Mouse (Mus musculus): Measurements from ENCODE around the gene Eml3. TPM values are rescaled to one million over a fixed set of nuclear protein-coding genes. Genes with fewer than 3 reads are reported as not detected.

Gene Eml3
- polyA plus RNA-seq, 1 experiment = 28.2 TPM

DNA sequence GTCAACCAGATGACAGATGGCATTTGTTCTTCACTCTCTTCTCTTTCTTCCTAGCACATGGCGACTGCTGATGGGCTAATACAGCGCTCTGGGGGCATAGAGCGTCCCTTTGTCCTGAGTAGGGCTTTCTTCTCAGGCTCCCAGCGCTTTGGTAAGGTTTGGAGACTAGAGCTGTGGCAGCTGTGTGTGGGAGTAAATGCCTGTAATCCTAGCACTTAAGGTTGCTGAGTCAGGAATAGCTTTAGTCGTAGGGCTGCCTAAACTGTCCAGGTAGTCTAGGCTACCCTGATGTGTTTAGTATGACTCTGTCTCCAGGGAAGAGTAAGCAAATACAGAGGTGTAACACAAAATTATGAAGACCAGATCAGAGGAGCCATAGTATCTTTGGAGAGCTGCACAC is 17.5 kb upstream of the Eml3 start:
- Histone ChIP-seq H3K4me1 (ENCODE audit: control insufficient read depth, insufficient read depth, low read length) (no peaks in the 10 kb centered on the region), H3K4me3 (ENCODE audit: insufficient read depth, low read length) (no peak overlapping the region), H3K27ac (ENCODE audit: insufficient read depth, low read length) (no peak overlapping the region)
- no peak for TF ChIP-seq POLR2A (IDR thresholded peaks at IDR 0.05; ENCODE audit: low read depth, low read length)
- TF ChIP-seq CTCF (IDR thresholded peaks at IDR 0.05; ENCODE audit: borderline replicate concordance, insufficient read depth, low read length) = no peak

DNA sequence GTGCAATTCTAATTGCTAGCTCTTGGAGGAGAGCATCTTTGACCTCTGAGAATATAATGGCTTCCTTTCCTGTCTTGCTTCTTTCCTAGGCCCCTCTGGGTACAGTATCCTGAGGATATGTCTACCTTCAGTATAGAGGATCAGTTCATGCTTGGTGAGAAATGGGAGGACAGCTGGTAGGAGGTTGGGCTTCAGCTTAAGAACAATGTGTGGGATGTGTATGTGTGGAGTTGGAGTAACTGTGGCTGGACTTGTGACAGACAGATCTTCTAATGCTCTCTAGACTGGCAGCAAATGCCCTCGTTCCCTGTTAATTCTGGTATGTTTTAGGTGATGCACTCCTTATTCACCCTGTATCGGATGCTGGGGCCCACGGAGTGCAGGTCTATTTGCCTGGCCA is 15.1 kb upstream of the Eml3 start:
- Histone ChIP-seq H3K4me3 (ENCODE audit: insufficient read depth, low read length) (no peak overlapping the region), H3K4me1 (ENCODE audit: control insufficient read depth, insufficient read depth, low read length) (no peaks in the 10 kb centered on the region), H3K27ac (ENCODE audit: insufficient read depth, low read length) (no peak overlapping the region)
- no peak for TF ChIP-seq CTCF (IDR thresholded peaks at IDR 0.05; ENCODE audit: borderline replicate concordance, insufficient read depth, low read length)
- TF ChIP-seq POLR2A (IDR thresholded peaks at IDR 0.05; ENCODE audit: low read depth, low read length) = no peak

- Histone ChIP-seq H3K4me3 (ENCODE audit: insufficient read depth, low read length) (no peak overlapping the region), H3K4me1 (ENCODE audit: control insufficient read depth, insufficient read depth, low read length) (0 out of 2 replicates have a peak, but pooled peaks cover 4% of the 10 kb centered on the region), H3K27ac (ENCODE audit: insufficient read depth, low read length) (no peak overlapping the region)
- TF ChIP-seq CTCF (IDR thresholded peaks at IDR 0.05; ENCODE audit: borderline replicate concordance, insufficient read depth, low read length) = no peak
- no peak for TF ChIP-seq POLR2A (IDR thresholded peaks at IDR 0.05; ENCODE audit: low read depth, low read length)
These were observed 10.4 kb upstream of the Eml3 start for GRCm38 (mm10) chr19:8919000-8919399.

DNA sequence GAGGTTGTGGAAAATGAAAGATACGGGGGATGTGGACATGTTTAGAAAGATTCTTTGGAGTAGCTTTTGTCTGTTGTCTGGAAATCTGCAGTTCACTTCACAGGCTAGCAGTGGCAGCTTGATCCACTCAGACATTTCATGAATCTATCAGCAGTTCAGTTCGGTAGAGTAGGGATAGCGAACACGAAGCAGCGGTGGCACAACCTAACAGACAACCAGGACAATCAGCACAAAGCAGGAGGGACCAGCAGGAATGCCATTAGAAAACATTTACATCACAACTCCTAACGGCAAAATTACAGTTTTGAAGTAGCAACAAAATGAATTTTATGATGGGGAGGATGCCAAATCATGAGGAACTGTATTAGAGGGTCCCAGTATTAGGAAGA is 9.7 kb upstream of the Eml3 start:
- 0 out of 2 replicates have a peak, but pooled peaks cover 4% of the 10 kb centered on the region for H3K4me1 ChIP-seq (ENCODE audit: control insufficient read depth, insufficient read depth, low read length)
- 0 out of 2 replicates have a peak overlapping the region, but pooled peaks have one; percentile 7 for H3K4me3 ChIP-seq (ENCODE audit: insufficient read depth, low read length)
- no peak for TF ChIP-seq CTCF (IDR thresholded peaks at IDR 0.05; ENCODE audit: borderline replicate concordance, insufficient read depth, low read length)
- TF ChIP-seq POLR2A (IDR thresholded peaks at IDR 0.05; ENCODE audit: low read depth, low read length) = no peak; the same call in 1 of the 2 replicates
- peak overlapping the region; percentile 79 for H3K27ac ChIP-seq (ENCODE audit: insufficient read depth, low read length)

GRCm38 (mm10) chr19:8920073-8920736 is 9.1 kb upstream of the Eml3 start, which contains the start of gene B3gat3:
TSS of gene B3gat3 (plus strand) at chr19:8920374.
- no peak for TF ChIP-seq CTCF (IDR thresholded peaks at IDR 0.05; ENCODE audit: borderline replicate concordance, insufficient read depth, low read length)
- TF ChIP-seq POLR2A (IDR thresholded peaks at IDR 0.05; ENCODE audit: low read depth, low read length) = peak; percentile 93
- H3K4me3 ChIP-seq (ENCODE audit: insufficient read depth, low read length) = peak within 1 kb of the TSS; percentile 99
- H3K27ac ChIP-seq (ENCODE audit: insufficient read depth, low read length) = peak within 1 kb of the TSS; percentile 79

GRCm38 (mm10) chr19:8920836-8921291 is 8.5 kb upstream of the Eml3 start:
- TF ChIP-seq POLR2A (IDR thresholded peaks at IDR 0.05; ENCODE audit: low read depth, low read length) = no peak
- Histone ChIP-seq H3K4me3 (ENCODE audit: insufficient read depth, low read length) (peak overlapping the region; percentile 99), H3K4me1 (ENCODE audit: control insufficient read depth, insufficient read depth, low read length) (0 out of 2 replicates have a peak, but pooled peaks cover 4% of the 10 kb centered on the region), H3K27ac (ENCODE audit: insufficient read depth, low read length) (peak overlapping the region; percentile 79)

More at GRCm38 (mm10) chr19:8920073-8920736, 9.1 kb upstream of the Eml3 start, which contains the start of gene B3gat3:
- 0 out of 2 replicates have a peak, but pooled peaks cover 4% of the 10 kb centered on the region for H3K4me1 ChIP-seq (ENCODE audit: control insufficient read depth, insufficient read depth, low read length)

- 0 out of 2 replicates have a peak, but pooled peaks cover 4% of the 10 kb centered on the region for H3K4me1 ChIP-seq (ENCODE audit: control insufficient read depth, insufficient read depth, low read length)
- H3K4me3 ChIP-seq (ENCODE audit: insufficient read depth, low read length) = peak overlapping the region; percentile 99
- TF ChIP-seq CTCF (IDR thresholded peaks at IDR 0.05; ENCODE audit: borderline replicate concordance, insufficient read depth, low read length) = no peak
- TF ChIP-seq POLR2A (IDR thresholded peaks at IDR 0.05; ENCODE audit: low read depth, low read length) = no peak
- no peak overlapping the region for H3K27ac ChIP-seq (ENCODE audit: insufficient read depth, low read length)
These were observed 7.6 kb upstream of the Eml3 start for GRCm38 (mm10) chr19:8921741-8922140.

- no peak overlapping the region for H3K27ac ChIP-seq (ENCODE audit: insufficient read depth, low read length)
- TF ChIP-seq CTCF (IDR thresholded peaks at IDR 0.05; ENCODE audit: borderline replicate concordance, insufficient read depth, low read length) (no peak), POLR2A (IDR thresholded peaks at IDR 0.05; ENCODE audit: low read depth, low read length) (no peak)
- H3K4me3 ChIP-seq (ENCODE audit: insufficient read depth, low read length) = no peak overlapping the region
- peaks cover 7% of the 10 kb centered on the region; the same call in 1 of the 2 replicates for H3K4me1 ChIP-seq (ENCODE audit: control insufficient read depth, insufficient read depth, low read length)
These were observed 2.6 kb upstream of the Eml3 start for GRCm38 (mm10) chr19:8926766-8927165.

GRCm38 (mm10) chr19:8927891-8928525 is 1.3 kb upstream of the Eml3 start:
- TF ChIP-seq POLR2A (IDR thresholded peaks at IDR 0.05; ENCODE audit: low read depth, low read length) (no peak), CTCF (IDR thresholded peaks at IDR 0.05; ENCODE audit: borderline replicate concordance, insufficient read depth, low read length) (no peak)
- H3K27ac ChIP-seq (ENCODE audit: insufficient read depth, low read length) = no peak overlapping the region
- H3K4me3 ChIP-seq (ENCODE audit: insufficient read depth, low read length) = no peak overlapping the region
- peaks cover 3% of the 10 kb centered on the region; the same call in 1 of the 2 replicates for H3K4me1 ChIP-seq (ENCODE audit: control insufficient read depth, insufficient read depth, low read length)

Measured in embryonic fibroblast, embryonic 13.5 days (primary cell).